Comparison of ENCODE assay signal across 29 mouse cellular contexts in genomic region chr9:53514091-53514490, GRCm38 (mm10). TPM values are rescaled to one million over a fixed set of nuclear protein-coding genes. Genes with fewer than 3 reads are reported as not detected.
DNase-seq lines count a peak whose midpoint lies in the region; ATAC-seq and TF ChIP-seq lines count a peak whose summit lies in the region.
"Had no signal": no experiment of that assay in that cellular context is flagged by ENCODE, and none has a peak within 500 bp of the region (broad histone marks: within the 10 kb centered on the region; RNA-seq: fewer than 3 reads in every experiment).

No protein-coding gene starts in this region.

- peaks cover 18% of the 10 kb centered on the region for H3K4me1 ChIP-seq in E14TG2a.4 (replicated peaks; ENCODE audit: low read depth, low read length)
- H3K4me1 ChIP-seq: embryonic facial prominence, embryonic 13.5 days; embryonic facial prominence, embryonic 15.5 days; forebrain, embryonic 12.5 days had no signal

- no peak overlapping the region for H3K27ac ChIP-seq in left cerebral cortex, adult 2 months
- H3K27ac ChIP-seq: embryonic facial prominence, embryonic 13.5 days; embryonic facial prominence, embryonic 15.5 days; forebrain, embryonic 10.5 days; forebrain, embryonic 12.5 days had no signal

- H3K4me3 ChIP-seq in E14TG2a.4 (replicated peaks; ENCODE audit: low read length): peak overlapping the region; percentile 60
- no peak overlapping the region for H3K4me3 ChIP-seq in left cerebral cortex, adult 2 months
- H3K4me3 ChIP-seq: embryonic facial prominence, embryonic 13.5 days; embryonic facial prominence, embryonic 15.5 days; erythroblast, embryonic 14.5 days; forebrain, embryonic 10.5 days; forebrain, embryonic 12.5 days had no signal

- H3K27me3 ChIP-seq in E14TG2a.4 (ENCODE audit: insufficient read depth, low read length): no peaks in the 10 kb centered on the region
- H3K27me3 ChIP-seq: CH12.LX; embryonic facial prominence, embryonic 13.5 days; embryonic facial prominence, embryonic 15.5 days; forebrain, embryonic 12.5 days; Patski had no signal

- H3K9me3 ChIP-seq in E14TG2a.4 (ENCODE audit: low read length): no peaks in the 10 kb centered on the region
- H3K9me3 ChIP-seq: embryonic facial prominence, embryonic 13.5 days; embryonic facial prominence, embryonic 15.5 days; forebrain, embryonic 10.5 days; forebrain, embryonic 12.5 days; G1E had no signal

- ATAC-seq in frontal cortex, adult (ENCODE audit: low TSS enrichment): no peak
- ATAC-seq: activated CD4-positive, CD25-positive, alpha-beta regulatory T cell, adult 4 months; CD4-positive, CD25-positive, alpha-beta regulatory T cell, adult 4 months; forebrain, embryonic 14.5 days; forebrain, embryonic 16.5 days; Patski had no signal

- intact Hi-C loops in left cerebral cortex, adult 2 months (cut with DNase I): no loop called here

- peaks cover 58% of the 10 kb centered on the region for H3K36me3 ChIP-seq in E14TG2a.4 (ENCODE audit: insufficient read depth, low read length)

- DNase-seq in ES-CJ7 (ENCODE audit: low read depth, low spot score): peak; percentile 34
- peak; percentile 72 for DNase-seq in R1 (ENCODE audit: low read depth, low spot score)
- peak; percentile 18 for DNase-seq in yolk sac, embryonic 10.5 days (ENCODE audit: low spot score)
- DNase-seq in lung, postnatal 14 days: no peak
- DNase-seq in left cerebral cortex, adult 2 months (ENCODE audit: extremely low spot score in 1 of 2, low spot score in 2 of 2): no peak
- DNase-seq: adrenal gland, adult 8-10 months; adrenal gland, postnatal 14 days; adrenal gland, postnatal 36 days; B cell, adult 2 months; cerebellum, adult 11-12 months; cerebellum, adult 2 months; cerebellum, adult 9-10 months; cerebellum, postnatal 10 days; cerebellum, postnatal 25 days; embryo, embryonic 11 days had no signal

- TF ChIP-seq CTCF in E14TG2a.4 (conservative IDR thresholded peaks at IDR 0.05; ENCODE audit: low read length): no peak
- no peak for TF ChIP-seq CTCF in left cerebral cortex, adult 2 months (IDR thresholded peaks at IDR 0.05)

RNA-seq across cellular contexts. Expression of gene Atm, which starts 22.4 kb away (rescaled TPM):
- total RNA-seq in left cerebral cortex, adult 2 months (2021): 10 to 100 TPM; 16.8 to 20.2 TPM

RNA-seq across cellular contexts. Expression of gene Npat, which starts 22.8 kb away (rescaled TPM):
- total RNA-seq in left cerebral cortex, adult 2 months (2021): 10 to 100 TPM; 17.8 to 20.0 TPM

Comparison
In these comparisons a context has a peak if more than half of its experiments do, and no peak if none do; other contexts are left out.
1. DNase-seq: peak in ES-CJ7 (single experiment), R1 (single experiment) and yolk sac, embryonic 10.5 days (single experiment); none in lung, postnatal 14 days (single experiment) and left cerebral cortex, adult 2 months (0 of 2).